Mouse (Mus musculus): ENCODE results near the gene Sec11a.

DNA sequence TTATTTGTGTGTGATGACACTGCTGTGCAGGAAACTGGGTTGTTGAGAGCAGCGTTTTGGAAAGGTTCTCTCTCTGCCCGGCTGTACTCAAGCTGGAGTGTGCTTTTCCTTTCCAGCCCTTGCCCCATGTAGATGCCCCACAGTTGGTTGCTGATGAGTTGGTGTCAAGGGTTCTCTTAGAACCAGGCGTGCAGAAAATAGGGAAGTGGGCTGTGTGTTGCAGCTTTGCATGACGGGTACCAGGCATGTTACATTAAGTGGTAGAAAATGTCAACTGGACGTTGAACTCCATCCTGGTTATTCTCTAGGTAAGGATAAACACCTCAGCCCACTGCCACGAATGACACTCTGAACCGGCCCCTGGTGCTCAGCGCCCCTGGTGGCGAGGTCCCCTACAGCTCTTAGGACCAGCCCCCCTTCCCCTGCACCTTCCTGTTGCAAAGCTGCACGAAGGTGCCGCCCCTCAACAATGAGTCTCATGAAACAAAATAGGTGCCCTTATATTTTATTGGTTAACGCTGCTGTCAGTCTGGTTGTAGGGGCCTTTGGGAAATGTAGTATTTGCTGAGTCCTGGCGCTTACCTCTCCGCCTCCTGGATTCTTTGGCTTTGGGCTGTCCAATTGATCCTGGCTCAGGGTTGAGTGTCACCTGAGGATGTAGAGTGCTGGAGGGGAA, 64.6 kb downstream of the Sec11a start:
- TF ChIP-seq CTCF (IDR thresholded peaks at IDR 0.05; ENCODE audit: borderline replicate concordance, insufficient read depth, low read length), result 0 out of 2 replicates have a peak, but pooled peaks have one; percentile 3
- no peak for TF ChIP-seq POLR2A (IDR thresholded peaks at IDR 0.05; ENCODE audit: low read depth, low read length)
